Mouse (Mus musculus) spleen, adult 2 months (tissue): ENCODE measurements around the gene E030018B13Rik. TPM values are rescaled to one million over a fixed set of nuclear protein-coding genes. Genes with fewer than 3 reads are reported as not detected.
A peak's percentile ranks its signal among the peaks of the same experiment; 100 is the strongest.

Experiments used
- DNase-seq, 2 experiments: peaks; one replicate each; pipeline versions ENCODE4 v3.0.0 to v3.0.0-alpha.2; 2012 to 2021; ENCODE audit warnings: low spot score in 2 of 2, low read depth in 1 of 2
- H3K27ac ChIP-seq: fragments of 200-500 bp; 2 replicates; pipeline ENCODE4 v1.5.1; 2012; ENCODE audit warnings: low read length, inconsistent platforms; ENCODE audit not compliant: insufficient read depth
- H3K27me3 ChIP-seq: fragments of 200-500 bp; 2 replicates; pipeline ENCODE4 v1.6.1; 2012; ENCODE audit warnings: mild to moderate bottlenecking, moderate library complexity, low read length, inconsistent platforms; ENCODE audit not compliant: control insufficient read depth, insufficient read depth
- H3K36me3 ChIP-seq: fragments of 200-500 bp; 2 replicates; pipeline ENCODE4 v1.6.1; 2012; ENCODE audit warnings: mild to moderate bottlenecking, low read length, inconsistent platforms; ENCODE audit not compliant: control insufficient read depth, insufficient read depth
- H3K4me1 ChIP-seq: fragments of 200-500 bp; 2 replicates; pipeline ENCODE4 v1.6.1; 2011; ENCODE audit warnings: inconsistent platforms; ENCODE audit not compliant: control insufficient read depth, insufficient read depth, insufficient read length
- H3K4me3 ChIP-seq: fragments of 200-500 bp; 2 replicates; pipeline ENCODE4 v1.5.1; 2011; ENCODE audit warnings: mild to moderate bottlenecking, inconsistent platforms; ENCODE audit not compliant: insufficient read depth, insufficient read length; ENCODE audit errors: extremely low read depth
- CTCF ChIP-seq: fragments of 200-500 bp; IDR thresholded peaks from 2 replicates; pipeline ENCODE4 v1.5.1; 2011; ENCODE audit warnings: mild to moderate bottlenecking, inconsistent platforms; ENCODE audit not compliant: insufficient read depth, insufficient read length, insufficient replicate concordance; ENCODE audit errors: extremely low read depth
- POLR2A ChIP-seq: fragments of 200-500 bp; IDR thresholded peaks from 2 replicates; pipeline ENCODE4 v1.6.1; 2011; ENCODE audit warnings: low read depth, low read length, inconsistent platforms
- WGBS: fragments of 180-500 bp; shearing (Covaris S2); methylation state at CpG from one replicate; pipeline ENCODE4 v1.1.7; 2018; 5-methylcytosine and 5-hydroxymethylcytosine counted together
- polyA plus RNA-seq: library from polyadenylated mRNA; depleted of rRNA; stranded (reverse); fragments of >200 nt; gene quantifications from 2 replicates; pipeline ENCODE4 v1.2.3, GENCODE M21; 2012

E030018B13Rik gene
- polyA plus RNA-seq, 1 experiment: not detected

DNA sequence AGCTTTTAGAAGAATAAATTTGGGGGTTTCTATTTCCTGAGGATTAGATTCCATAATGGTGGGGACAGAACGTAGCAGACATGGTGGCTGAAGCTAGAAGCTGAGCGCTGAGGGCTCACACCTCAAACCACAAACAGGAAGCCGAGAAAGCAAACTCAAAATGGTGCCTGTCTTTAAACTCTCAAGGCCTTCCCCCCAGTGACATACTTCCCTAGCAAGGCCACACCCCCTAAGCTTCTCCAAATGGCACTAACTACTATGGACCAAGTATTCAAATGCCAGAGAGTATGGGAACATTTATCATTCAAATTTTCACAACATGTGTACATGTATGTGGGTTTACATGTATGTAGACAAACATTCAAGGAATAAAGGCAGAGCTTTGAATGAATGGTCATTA lies 13.5 kb downstream of the E030018B13Rik start:
- Histone ChIP-seq H3K27me3 (no peaks in the 10 kb centered on the region), H3K36me3 (no peaks in the 10 kb centered on the region), H3K27ac (peak overlapping the region; percentile 40; the same call in 1 of the 2 replicates), H3K4me3 (no peak overlapping the region), H3K4me1 (peaks cover 51% of the 10 kb centered on the region)
- DNase-seq: peak; percentile 42 to 71
- no peak for TF ChIP-seq CTCF
- TF ChIP-seq POLR2A: no peak
- WGBS: 15% methylated on average over 3 of the region's 3 CpGs

GRCm38 (mm10) chr7:63930766-63931165 lies 14.1 kb downstream of the E030018B13Rik start:
- no peaks in the 10 kb centered on the region for H3K27me3 ChIP-seq
- no peaks in the 10 kb centered on the region for H3K36me3 ChIP-seq
- H3K27ac ChIP-seq: peak overlapping the region; percentile 45
- no peak overlapping the region for H3K4me3 ChIP-seq
- 76% methylated on average over 5 of the region's 5 CpGs for WGBS
- DNase-seq: no peak
- peaks cover 55% of the 10 kb centered on the region for H3K4me1 ChIP-seq
- TF ChIP-seq POLR2A (no peak), CTCF (no peak)

DNA sequence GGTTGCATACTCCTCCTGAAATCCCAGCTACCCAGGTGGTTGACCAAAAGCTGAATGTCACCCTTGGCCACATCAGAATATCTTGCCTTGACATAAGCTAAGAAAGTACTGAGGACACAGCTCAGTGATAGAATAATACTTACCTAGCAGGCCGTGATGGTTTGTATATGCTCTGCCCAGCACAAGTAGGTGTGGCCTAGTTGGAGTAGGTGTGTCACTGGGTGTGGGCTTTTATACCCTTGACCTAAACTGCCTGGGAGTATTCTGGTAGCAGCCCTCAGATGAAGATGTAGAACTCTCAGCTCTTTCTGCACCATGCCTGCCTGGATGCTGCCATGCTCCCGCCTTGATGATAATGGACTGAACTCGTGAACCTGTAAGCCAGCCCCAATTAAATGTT lies 15.8 kb downstream of the E030018B13Rik start:
- H3K4me3 ChIP-seq: no peak overlapping the region
- no peak overlapping the region for H3K27ac ChIP-seq
- peaks cover 45% of the 10 kb centered on the region for H3K4me1 ChIP-seq
- H3K27me3 ChIP-seq: no peaks in the 10 kb centered on the region
- H3K36me3 ChIP-seq: no peaks in the 10 kb centered on the region
- TF ChIP-seq POLR2A (no peak), CTCF (no peak)
- no peak for DNase-seq
- 78% methylated on average over 3 of the region's 3 CpGs for WGBS

GRCm38 (mm10) chr7:63933905-63934304 lies 17.2 kb downstream of the E030018B13Rik start:
- Histone ChIP-seq H3K27ac (peak overlapping the region; percentile 6; the same call in 1 of the 2 replicates), H3K27me3 (no peaks in the 10 kb centered on the region), H3K4me3 (no peak overlapping the region), H3K4me1 (peaks cover 39% of the 10 kb centered on the region), H3K36me3 (no peaks in the 10 kb centered on the region)
- no peak for TF ChIP-seq POLR2A
- no peak for TF ChIP-seq CTCF
- 61% methylated on average over 6 of the region's 6 CpGs for WGBS
- no peak for DNase-seq

GRCm38 (mm10) chr7:63934530-63934929 lies 17.9 kb downstream of the E030018B13Rik start:
- peak overlapping the region; percentile 36 for H3K27ac ChIP-seq
- DNase-seq: no peak
- no peaks in the 10 kb centered on the region for H3K36me3 ChIP-seq
- TF ChIP-seq CTCF: no peak
- TF ChIP-seq POLR2A: no peak
- H3K27me3 ChIP-seq: no peaks in the 10 kb centered on the region
- H3K4me1 ChIP-seq: peaks cover 33% of the 10 kb centered on the region
- WGBS: 40% methylated on average over 1 of the region's 1 CpGs
- H3K4me3 ChIP-seq: no peak overlapping the region

DNA sequence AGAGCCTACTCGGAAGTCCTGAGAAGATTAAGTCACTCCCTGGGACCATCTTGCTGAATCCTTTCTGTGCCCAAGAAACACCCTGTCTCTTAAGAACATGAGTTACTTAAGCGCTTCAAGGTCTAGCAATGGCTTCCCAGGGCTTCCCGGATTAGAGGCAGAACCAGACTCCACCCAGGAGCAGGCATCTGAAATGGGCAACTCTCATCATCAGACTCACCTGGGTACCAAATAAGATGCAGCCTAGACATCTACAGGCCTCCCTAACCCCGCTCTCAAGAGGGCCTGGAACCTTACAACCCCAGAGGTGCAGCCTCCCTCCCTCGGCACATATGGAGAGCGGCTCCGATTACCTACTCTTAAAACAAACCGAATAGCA lies 19.1 kb downstream of the E030018B13Rik start:
- 48% methylated on average over 8 of the region's 8 CpGs for WGBS
- H3K27ac ChIP-seq: peak overlapping the region; percentile 99
- no peak for TF ChIP-seq CTCF
- no peak for TF ChIP-seq POLR2A
- H3K4me1 ChIP-seq: peaks cover 32% of the 10 kb centered on the region
- no peaks in the 10 kb centered on the region for H3K36me3 ChIP-seq
- DNase-seq: no peak
- H3K27me3 ChIP-seq: no peaks in the 10 kb centered on the region
- peak overlapping the region; percentile 97 for H3K4me3 ChIP-seq

GRCm38 (mm10) chr7:63936188-63936985 lies 19.7 kb downstream of the E030018B13Rik start:
- Histone ChIP-seq H3K27me3 (no peaks in the 10 kb centered on the region), H3K4me1 (peaks cover 31% of the 10 kb centered on the region), H3K27ac (peak overlapping the region; percentile 99), H3K4me3 (peak overlapping the region; percentile 97), H3K36me3 (no peaks in the 10 kb centered on the region)
- peak; percentile 7; the same call in 1 of the 2 replicates for TF ChIP-seq CTCF
- TF ChIP-seq POLR2A: peak; percentile 16; the same call in 1 of the 2 replicates
- peak; percentile 28 to 80 for DNase-seq
- 2% methylated on average over 34 of the region's 34 CpGs for WGBS
